Mouse (Mus musculus): ENCODE data around the gene Prkcb. TPM values are rescaled to one million over a fixed set of nuclear protein-coding genes. Genes with fewer than 3 reads are reported as not detected.

The Prkcb gene
- total RNA-seq, 2 experiments from 2014 or later: 3.2 to 3.7 TPM

DNA sequence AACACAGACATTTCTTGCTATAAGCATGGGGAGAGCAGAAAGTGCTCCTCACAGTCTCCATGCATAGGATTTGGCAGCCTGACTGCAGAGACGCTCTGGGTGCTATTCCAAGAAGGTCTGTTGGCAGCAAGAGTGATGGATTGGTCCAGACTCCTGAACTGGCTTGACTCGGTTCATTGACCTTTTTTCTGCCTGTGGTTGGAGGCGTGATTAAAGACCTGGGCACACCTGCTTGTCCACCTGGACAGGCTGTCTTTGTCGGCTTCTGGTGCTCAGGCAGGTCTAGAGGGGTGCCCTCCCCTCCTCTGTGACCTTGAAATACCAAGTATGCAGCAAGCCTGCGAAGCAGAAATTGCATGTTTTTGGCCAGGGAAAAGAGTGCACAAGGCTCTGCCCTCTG, 140.6 kb downstream of the Prkcb start:
- DNase-seq (ENCODE audit: low spot score): no peak
- intact Hi-C loops (cut with DNase I): no loop called here

DNA sequence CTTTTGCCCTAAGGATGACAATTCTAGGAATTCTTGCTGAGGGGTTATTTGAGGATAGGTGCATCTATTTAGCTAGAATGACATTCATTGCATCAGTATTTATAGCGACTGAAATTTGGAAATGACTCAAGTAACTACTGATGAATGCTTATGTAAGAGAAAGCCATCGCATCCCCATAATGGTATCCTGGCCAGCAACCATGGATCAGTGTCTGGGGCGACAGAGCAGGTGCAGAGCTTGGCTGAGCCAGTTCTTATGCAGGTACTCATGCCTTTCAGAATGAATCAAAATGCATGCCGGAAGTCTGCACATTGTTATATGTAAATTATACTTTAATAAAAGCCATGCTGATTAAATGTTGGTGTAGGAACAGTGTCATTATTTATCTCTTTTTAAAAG, 143.8 kb downstream of the Prkcb start:
- no peak for DNase-seq (ENCODE audit: low spot score)
- intact Hi-C loops (cut with DNase I): no loop called here

DNA sequence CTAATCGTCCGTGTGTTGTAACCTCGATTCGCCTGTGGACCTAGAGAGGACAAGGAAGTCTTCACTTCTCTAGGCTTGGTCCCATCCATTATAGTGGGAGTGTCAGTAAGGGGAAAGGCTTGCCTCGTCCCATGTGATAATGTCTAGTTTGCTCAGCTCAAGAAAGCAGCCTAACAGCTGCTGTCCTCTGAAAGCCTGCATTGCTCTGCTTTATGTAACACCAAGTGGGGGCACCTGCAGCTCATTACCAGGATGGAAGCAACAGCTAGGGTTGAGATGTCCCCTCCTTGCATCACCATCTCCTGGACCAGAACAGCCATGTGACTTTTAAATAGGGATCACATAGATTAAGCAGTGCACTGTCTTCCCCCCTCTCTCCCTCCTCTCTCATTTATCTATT, 144.8 kb downstream of the Prkcb start:
- intact Hi-C loops (cut with DNase I): no loop called here
- no peak for DNase-seq (ENCODE audit: low spot score)

DNA sequence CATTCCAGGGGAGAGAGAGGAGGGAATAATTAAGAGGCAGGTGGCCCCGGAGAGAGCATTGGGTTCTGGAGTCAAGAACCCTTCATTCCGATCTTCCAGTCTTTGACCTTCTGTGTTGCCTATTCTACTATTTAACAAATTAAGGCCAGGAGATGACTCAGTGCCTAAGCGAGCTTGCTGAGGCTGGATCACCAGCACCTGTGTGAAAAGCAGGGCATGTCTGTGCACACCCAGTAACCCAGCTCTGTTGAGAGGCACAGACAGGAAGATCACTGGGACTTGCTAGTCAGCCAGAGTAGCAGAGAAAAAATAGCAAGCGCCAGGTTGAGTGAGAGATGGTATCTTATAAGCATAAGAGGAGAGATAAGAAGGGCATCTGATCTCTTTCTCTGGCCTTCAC, 146.4 kb downstream of the Prkcb start:
- intact Hi-C loops (cut with DNase I): no loop called here

DNA sequence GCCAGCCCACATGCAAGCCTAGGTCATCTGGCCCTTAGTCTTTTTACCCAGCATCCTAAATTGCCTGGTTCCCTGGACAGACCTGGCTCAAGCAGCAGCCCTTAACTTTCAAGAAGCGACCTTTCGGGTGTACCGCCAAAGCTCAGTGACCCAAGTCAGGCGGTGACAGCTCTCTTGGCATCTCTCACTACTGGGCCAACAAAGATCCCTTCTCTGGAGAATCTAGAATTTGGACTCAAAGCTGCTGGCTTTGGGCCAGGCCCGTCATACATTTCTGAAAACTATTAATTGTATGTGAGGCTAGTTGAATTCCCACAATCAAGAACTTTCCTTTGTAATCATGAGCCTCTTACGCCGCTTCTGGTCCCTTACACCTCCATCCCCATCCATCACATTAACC, 147.0 kb downstream of the Prkcb start:
- intact Hi-C loops (cut with DNase I): no loop called here
- DNase-seq (ENCODE audit: low spot score): no peak

More for the DNA sequence above, 146.4 kb downstream of the Prkcb start:
- no peak for DNase-seq (ENCODE audit: low spot score)

DNA sequence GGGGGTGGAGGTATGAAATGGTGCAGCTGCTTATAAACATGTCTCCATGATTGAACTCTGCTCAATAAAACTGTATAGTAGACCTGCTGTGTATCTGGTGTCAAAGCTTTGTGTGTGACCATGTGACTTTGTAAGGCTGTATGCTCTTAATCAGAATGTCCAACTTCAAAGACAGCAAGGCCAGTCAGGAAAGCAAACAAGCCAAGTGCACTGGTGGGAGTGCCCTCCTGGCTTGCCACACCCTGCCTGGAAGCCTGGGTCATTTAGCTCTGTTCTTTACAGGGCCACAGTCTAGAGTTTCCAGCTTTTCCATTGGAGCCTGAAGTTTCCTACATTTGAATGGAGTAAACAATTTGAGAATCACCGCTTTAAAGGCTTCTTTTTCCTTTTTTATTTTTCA, 148.8 kb downstream of the Prkcb start:
- DNase-seq (ENCODE audit: low spot score): no peak
- intact Hi-C loops (cut with DNase I): no loop called here

DNA sequence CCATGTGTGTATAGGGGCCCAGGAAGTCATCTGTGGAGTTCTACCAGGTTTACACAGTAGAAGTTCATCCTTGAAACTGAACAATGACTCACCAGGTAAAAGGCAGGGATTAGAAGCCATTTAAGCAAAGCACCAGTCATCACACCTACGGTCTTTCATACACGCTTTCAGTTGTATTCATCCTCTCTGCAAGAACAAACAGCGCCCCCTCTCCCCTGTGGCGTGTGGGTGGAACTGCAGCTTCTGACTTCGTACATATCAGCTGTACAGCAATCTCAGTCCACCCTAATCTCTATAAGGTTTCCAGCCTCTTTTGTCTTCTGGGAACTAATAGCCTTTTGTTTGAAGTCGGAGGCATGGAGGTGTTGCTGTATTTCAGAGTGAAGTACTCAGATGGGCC, 156.5 kb downstream of the Prkcb start:
- intact Hi-C loops (cut with DNase I): no loop called here
- no peak for DNase-seq (ENCODE audit: low spot score)

DNA sequence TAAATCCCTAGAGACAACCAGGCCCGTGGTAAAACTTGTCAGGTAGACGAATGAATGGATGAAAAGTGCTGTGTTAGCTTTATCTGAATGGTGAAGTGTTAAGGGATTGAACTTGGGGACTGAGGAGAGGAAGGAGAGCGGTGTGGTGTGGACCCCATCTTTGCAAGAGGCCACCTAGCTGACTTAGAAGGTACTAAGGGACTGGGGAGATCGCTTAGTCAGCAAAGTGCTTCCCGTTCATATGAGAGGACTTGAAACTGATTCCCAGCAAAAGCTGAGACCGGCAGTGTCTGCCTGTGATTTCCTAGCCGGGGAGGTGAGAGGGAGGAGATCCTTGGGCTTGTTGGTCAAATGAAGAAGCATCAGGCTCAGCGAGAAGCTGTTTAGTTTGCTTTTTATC, 164.1 kb downstream of the Prkcb start:
- DNase-seq (ENCODE audit: low spot score): no peak
- intact Hi-C loops (cut with DNase I): no loop called here

DNA sequence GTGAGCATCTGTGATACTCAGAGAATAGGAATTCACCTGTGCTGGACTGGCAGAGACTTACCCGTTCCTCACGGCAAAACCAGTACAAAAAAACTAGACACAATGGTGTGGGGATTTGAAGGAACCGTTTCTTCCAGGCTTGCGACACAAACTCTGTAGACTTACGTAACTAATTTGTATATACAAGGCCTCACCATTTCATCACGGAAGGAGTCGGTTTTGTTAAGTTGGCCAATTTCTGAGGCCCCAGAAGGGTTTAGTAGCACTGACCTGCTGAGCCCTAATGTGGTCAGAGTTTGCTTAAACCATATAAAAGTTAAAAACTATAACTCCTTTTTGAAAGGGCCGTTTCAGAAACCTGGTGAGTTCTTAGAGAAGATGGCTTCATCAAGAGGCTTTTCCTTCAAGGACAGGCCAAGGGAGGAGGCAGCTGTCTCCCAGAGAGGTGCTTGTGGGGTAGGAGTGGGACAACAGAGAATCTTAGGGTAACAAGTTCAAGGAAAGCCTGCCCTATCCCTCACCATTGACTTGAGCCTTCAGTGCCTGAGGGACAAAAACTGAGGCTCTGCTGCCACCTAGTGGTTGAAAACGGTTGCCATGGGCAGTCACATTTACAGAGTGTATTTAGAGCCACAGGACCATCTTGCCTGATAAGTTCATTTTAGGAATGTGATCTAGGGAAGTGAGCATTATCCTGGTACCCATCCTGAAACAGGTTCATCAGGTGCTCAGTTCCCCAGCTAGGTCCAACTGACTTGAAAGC, 170.8 kb downstream of the Prkcb start:
- DNase-seq (ENCODE audit: low spot score): peak; percentile 29
- intact Hi-C loops (cut with DNase I): loop anchor here (1.0 kb wide), 1 partner anchor 208 kb away; no protein-coding TSS in a partner anchor

DNA sequence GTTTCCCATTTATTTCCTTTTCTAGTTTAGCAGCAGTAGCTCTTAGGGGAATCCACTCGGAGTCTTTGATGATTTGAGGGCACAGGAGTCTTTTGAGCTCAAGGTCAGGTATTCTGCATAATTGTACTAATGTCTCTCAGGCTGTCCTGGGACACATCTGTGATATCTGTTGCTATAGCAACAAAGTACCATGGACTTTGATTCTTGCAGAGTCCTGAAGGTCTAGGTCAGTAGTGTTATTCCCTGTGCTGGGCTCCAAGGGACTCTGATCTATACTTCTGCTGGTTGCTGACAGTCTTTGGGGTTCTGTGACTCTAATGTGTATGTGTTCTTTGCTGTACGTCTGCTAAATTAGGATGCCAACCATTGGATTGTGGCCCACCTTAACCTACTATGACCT, 171.5 kb downstream of the Prkcb start:
- intact Hi-C loops (cut with DNase I): loop anchor here (2.0 kb wide), 1 partner anchor 261 kb away; no protein-coding TSS in a partner anchor
- no peak for DNase-seq (ENCODE audit: low spot score)

DNA sequence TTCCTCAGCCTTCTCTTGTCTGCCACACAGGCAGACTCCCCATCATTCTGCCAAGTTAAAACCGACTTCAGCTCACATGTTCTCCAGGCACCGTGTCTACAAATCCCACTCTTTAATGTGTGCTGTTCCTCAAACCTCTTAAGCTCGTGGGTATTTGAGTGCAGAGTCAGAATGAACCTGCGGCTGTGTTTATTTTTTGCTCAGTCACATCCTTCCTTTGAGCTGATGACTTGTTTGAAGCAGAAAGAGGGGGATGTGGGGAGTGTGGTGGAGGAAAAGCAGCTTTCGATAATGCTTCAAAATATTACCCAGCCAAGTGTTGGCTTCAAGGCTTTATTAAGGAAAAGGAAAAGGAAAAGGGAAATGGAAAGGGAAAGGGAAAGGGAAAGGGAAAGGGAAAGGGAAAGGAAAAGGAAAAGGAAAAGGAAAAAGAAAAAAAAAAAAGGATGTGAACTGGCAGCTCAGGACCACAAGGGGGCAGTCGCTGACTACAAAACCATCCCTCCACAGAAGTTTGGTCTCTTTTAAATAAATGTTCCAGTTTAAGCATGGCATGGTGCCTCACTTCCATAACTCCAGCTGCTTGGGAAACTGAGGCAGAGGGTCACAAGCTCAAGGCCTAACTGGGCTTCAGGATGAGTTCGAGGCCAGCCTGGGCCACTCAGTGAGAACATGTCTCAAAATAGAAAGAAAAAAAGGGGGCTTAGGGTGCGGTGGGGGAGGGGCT, 177.4 kb downstream of the Prkcb start:
- intact Hi-C loops (cut with DNase I): loop anchor here (1.0 kb wide), 1 partner anchor 454 kb away; no protein-coding TSS in a partner anchor

DNA sequence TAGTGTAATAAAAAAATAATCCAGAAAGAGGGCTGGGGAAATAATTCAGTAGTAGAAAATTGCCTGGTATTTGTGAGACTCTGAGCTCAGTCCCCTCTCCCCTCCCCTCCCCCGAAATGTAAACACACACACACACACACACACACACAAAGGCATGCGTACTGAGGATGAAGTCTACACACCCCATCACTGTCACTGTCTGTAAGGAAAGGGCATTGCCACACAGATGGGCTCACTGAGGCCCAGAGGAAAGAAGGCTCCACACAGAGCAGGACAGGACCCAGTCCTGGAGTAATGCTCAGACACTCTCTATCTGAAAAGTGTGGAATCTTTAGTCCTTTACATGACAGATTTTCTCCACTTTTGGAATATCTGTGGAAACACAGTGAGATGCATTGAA, 178.2 kb downstream of the Prkcb start:
- intact Hi-C loops (cut with DNase I): loop anchor here (1.0 kb wide), 1 partner anchor 454 kb away; no protein-coding TSS in a partner anchor
- no peak for DNase-seq (ENCODE audit: low spot score)

More for the DNA sequence above, 177.4 kb downstream of the Prkcb start:
- DNase-seq (ENCODE audit: low spot score): no peak

DNA sequence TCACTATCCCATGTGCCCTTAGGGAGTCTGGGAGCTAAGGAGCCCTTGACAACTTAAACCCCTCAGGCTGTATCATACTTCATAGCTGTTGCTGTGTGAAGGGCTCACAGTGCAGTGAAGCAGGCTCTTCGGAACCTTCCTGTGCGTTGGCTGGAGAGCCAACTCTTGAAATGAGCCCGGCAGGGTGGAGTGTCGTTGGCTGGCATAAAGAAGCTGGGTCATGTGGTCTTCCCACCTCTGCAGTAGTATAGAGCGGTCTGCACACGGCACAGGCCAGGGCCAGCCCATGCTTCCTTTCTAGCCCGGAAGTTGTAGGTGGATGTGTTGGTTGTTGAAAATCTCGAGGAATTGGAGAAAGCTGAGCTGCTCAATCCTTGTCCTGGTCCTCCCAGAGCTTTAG, 179.3 kb downstream of the Prkcb start:
- intact Hi-C loops (cut with DNase I): no loop called here
- DNase-seq (ENCODE audit: low spot score): no peak

DNA sequence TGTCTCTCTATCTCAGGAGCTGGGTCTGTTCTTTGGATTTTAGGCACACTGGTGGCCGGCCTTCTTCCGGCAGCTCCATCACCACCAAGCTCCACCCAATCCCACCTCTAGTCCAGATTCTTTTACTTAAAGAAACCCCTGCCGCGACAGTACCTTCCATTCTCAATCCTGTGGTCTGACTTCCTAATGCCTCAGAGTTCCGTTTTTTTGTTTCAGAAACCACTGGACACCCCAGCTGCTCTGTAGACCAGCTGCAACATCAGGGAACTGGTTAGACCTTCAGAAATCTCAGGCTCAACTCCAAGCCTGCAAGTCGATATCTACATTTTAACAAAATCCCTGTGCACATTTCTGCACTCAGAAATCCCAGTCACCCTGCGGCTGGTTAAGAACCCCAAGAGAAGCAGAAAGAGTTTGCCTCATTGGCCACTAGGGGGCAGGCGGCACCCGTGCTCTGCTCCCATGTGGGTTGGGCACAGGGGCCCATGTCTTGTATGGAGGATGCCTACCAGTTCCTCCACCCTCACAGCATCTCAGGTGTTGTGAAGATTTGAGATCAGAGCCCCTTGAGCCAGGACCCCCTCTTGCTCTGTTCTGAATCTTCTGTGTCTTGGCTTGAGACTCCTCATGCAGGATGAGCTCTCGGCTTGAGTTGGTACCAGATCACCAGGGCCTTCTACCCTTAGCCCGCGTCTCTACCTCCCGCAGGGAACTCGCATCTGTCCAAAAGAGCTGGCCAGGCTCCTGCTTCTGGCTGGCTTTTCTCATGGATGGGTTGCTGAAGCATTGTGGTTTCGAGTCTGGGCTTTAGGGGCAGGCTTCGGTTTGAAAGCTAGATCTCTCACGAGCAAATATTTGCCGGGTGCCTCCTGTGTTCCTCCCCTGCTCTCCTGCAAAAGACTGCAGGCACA, 182.1 kb downstream of the Prkcb start:
- intact Hi-C loops (cut with DNase I): loop anchor here (1.0 to 5.0 kb wide), 3 partner anchors 197 to 450 kb away; no protein-coding TSS in a partner anchor
- peak; percentile 25 for DNase-seq (ENCODE audit: low spot score)

DNA sequence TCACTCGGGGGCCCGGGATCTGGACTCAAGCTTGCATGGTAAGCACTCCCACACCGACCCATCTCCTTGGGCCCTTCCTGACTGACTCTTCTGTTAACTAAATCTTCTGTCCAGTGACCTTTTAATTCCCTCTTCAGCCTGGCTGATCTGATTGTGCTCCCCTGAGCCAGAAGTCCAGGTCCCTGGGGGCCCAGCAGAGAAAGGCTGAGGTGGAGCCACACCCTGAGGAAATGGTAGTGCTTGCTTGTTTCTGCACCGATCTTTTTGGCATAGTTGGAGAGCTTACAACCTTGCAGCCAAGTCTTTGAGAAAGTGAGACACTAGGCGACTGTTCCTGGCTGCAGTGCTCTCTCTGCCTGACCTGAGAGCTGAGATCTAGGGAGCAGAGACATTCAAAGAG, 183.7 kb downstream of the Prkcb start:
- intact Hi-C loops (cut with DNase I): loop anchor here (5.0 kb wide), 2 partner anchors 195 to 345 kb away; no protein-coding TSS in a partner anchor
- DNase-seq (ENCODE audit: low spot score): peak; percentile 11

DNA sequence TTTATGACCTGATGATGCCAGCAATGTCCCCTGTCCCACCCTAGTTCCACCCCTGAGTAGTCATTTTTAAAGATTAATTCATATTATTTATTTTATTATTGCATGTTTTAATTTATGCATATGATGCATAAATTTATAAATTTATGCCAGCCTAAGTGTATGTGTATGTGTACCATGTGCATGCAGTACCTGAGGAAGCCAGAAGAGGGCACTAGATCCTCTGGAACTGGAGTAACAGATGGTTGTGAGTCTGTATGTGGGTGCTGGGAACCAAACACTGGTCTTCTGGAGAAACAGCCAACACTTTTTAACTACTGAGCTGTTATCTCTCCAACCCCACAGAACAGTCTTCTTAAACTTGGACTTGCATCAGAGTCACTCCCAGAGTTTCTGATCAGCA, 186.5 kb downstream of the Prkcb start:
- DNase-seq (ENCODE audit: low spot score): no peak
- intact Hi-C loops (cut with DNase I): no loop called here

DNA sequence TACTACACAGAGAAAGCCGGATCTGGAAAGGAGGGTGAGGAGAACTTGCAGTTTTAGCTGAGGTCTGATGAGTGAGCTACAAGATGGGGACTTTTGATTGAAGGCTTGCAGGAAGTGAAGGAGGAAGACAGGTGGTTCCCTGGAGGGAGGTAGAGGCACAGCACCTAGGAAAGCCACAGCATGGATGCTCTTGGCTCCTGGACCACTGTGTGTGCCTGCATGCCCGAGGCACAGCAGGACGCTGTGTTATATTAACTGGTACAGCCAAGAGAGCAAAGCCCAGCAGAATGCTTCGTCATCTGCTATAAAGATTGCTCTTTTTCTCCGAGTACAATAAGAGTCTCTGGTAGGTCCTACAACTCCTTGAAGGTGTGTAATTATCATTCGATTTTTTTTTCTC, 188.1 kb downstream of the Prkcb start:
- intact Hi-C loops (cut with DNase I): no loop called here
- no peak for DNase-seq (ENCODE audit: low spot score)

DNA sequence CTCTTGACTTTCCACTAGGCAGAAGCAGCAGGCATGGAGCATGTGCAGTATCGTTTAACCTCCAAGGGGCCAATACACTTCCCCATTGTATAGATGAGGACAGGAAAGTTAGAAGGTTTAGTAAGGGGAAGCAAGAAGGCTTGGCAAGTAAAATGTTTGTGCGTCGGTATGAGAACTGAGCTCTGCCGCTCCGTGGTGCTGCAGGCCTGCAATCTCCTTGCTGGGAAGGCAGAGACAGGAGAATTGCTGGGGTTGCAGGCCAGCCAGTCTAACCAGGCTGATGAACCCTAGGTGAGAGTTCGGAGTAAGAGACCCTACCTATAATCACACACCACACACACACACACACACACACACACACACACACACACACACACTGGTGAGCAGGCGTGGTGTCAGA, 188.6 kb downstream of the Prkcb start:
- DNase-seq (ENCODE audit: low spot score): no peak
- intact Hi-C loops (cut with DNase I): no loop called here

DNA sequence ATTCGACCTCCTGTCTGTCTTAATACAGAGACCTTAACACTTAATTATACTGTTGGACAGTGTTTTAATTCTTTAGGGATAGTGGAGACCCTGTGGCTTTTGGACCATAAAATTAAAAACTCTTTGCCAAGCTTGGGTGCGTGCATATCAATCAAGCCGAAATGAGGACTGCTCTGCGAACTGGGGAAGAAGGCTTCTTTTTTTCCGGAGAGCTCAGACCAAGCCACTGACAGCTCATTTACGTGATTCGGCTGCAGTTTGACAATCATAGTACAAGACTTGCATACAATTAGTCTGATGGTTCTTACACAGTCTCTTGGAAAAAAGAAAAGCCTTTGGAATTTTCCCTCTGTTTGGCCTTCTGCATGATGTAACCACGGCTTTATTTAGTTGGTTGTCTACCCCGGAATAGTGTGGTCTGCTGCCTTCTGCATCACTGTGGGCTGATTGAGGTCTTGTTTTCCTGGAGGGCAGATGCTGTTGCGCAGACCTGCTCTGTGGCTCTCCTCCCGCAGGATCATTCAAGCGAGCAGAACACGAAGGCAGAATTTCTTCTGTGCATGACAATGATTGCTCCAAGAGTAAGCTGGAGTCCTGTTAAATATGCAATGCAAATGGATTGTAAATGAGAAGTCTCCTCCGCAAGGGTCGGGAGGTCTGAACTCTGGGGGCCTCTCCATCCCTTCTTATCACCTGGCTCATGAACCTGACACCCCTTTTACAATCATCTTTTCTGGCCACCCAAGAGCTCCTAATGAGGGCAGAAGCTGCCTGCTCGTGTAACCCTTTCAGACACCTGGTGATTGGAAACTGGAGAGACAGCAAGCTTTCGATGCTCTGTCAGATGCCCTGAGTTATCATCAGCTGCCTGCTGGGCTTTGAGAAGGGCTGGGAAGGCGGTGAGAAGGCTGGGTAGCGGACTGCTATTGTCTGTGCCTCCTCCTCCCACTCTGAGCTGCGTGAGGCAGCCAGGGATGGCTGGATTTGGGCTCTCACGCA, 189.3 kb downstream of the Prkcb start:
- intact Hi-C loops (cut with DNase I): no loop called here
- DNase-seq (ENCODE audit: low spot score): no peak
